Mouse (Mus musculus) ovary, postnatal 10 days (tissue): ENCODE results near the gene Bicra.

ENCODE experiments used
- DNase-seq: peaks from one replicate; pipeline ENCODE4 v3.0.0; 2022; ENCODE audit warnings: low spot score

Bicra gene

DNA sequence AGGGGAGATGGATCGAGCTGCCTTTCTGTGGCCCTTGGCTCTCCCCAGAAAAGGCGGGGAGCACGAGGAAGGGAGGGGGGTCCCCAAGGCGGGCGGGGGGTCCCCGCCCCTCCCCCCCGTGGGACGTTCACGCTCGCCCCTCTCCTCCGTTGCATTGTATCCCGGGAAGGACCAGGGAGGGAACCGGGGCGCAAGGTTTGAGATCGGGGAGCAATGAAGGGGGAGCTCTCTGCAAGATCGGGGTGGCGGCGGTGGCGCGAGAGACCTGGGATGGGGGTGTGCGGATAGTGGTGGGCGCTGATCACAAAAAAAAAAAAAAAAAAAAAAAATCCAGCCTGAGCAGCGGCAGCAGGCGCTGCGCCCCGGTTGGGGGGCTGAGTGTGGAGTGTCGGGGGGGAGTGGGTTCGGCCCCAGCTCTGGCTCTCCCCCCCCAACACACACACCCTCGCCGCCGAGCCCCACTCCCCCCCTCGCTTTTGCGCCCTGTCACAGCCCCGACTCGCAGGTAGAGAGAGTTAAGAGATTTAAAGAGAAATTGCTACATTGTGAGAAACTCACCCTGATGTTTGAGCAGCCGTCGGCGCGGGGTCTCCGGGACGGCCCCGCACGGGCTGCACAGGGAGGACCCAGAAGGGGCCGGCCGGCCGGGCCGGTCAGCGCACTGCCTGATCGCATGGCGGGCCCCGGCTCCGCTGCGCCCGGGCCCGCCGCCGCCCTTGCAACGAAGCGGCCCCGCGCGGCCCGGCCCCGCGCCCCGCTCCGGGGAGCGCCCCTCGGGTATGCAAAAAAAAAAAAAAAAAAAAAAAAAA lies at the start of gene Bicra:
Bicra (minus strand) TSS at position 584 of the 809 bp plus-strand sequence.
- peak; percentile 75 for DNase-seq

DNA sequence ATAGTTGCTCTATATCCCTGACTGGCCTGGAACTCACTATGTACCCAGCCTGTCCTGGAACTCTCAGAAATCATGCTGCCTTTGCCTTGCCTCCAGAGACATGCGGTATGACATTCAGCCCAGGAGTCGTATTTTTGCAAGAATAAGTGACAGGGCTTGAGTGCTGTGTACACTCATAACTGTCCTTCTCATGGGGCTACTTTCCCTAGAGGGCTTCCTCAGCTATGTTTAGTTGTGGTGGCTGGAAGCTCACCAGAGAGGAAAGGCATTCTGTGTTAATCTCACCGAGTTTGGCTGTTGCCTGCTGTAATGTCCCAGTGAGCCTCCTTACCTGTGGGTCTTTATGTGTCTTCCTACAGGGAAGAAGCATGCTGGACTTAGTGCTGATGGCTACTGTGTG lies 46.9 kb upstream of the Bicra start:
- no peak for DNase-seq

DNA sequence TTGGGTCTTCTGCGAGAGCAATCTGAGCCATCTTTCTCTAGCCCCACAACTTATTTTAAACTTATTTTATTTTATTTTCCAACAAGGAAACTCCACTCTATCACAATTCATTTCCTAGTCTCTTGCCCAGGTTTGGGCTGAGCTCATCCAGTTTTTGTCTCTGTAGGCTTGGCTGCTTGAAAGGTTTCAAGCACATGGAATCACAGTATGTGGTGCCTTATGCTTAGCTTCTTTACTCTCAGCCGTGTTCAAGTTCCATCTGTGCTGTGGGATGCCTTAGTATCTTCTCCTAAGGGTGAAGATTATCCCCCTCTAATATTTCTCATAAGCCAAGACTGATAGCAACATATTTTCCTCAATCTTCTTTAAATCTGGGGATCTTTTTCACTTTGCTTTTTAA lies 39.9 kb upstream of the Bicra start:
- DNase-seq = no peak

DNA sequence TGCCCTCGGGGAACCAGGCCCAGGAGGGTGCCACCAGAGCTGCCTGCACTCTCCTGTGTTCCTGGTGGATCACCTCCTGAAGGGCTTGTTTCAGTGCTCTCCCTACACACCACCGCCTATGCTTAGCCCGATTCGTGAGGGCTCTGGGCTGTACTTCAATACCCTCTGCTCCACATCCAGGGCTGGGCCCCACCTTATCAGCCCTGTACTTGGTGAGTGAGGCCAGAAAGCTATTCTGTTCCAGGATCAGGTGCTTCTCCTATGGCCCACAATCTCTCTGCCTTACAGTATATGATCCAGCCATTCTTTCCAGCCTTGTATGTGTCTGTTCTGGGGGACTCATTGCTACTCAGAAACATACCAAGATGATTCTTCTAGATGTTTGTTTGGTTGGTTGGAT lies 35.6 kb upstream of the Bicra start:
- DNase-seq = no peak

DNA sequence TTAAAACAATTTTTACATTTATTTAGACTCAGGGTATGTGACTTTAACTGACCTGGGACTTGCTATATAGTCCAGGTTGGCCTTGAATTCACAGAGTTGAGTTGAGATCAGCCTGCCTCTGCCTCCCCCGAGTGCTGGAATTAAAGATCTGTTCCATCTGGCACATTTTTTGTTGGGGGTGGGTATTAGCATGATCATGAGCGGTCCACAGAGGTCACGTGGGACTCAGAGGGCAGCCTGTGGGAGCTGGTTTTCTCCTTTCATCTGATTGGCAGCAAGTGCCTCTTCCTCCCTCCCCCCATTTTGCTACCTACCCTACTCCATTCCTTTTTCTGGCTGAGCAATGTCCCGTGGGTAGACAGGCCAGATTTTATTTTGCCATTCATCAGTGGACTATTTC lies 32.9 kb upstream of the Bicra start:
- no peak for DNase-seq

DNA sequence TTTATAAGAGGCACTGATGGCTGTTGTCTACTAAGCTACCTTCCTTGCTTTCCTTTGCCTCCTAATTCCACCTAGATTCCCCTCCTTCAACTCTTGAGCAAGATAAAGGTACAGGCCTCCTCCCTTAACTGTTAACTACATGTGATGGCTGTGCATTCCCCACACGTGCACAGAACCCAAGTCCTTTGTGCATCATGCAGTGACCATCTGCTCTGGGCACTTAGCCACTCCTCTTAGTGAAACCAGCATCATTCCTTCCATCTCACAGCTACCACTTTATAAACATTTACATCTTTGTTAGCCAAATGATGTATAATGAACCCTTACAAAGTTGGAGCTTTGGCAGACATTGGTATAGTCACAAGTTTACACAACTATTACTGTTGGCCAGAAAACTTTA lies 32.2 kb upstream of the Bicra start:
- no peak for DNase-seq

DNA sequence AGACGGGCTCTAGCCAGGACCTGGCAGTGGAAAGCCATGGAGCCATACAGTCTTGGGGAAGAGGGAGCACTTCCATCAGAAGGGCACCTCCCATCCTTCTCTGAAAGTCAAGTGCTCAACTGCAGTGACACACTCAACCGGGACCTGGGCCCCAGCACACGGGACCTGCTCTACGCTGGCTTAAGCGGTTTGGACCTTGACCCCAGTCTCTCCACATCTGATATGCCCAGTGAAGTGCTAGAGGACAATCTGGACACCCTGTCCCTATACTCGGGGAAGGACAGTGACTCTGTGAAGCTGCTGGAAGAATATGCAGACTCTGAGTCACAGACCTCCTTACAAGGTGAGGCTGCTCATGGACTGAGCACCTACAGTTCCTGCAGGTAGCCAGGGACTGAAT lies 24.2 kb upstream of the Bicra start:
- DNase-seq = no peak

DNA sequence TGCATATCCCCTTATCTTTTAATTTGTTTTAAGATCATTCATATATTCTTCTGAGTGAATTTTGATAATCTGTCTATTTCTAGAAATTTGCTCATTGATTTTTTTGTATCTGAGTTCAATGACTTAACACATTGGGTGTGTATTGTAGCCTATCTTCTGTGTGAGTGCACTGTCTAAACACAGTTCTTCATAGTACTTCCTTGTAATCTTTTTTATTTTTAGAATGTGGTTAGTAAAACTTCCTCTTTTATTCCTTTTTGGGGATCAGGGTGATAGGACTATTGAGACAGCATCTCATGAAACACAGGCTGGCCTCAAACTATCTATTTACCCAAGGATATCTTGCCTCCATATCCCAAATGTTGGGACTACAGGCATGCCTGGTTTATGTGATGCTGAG lies 23.1 kb upstream of the Bicra start:
- no peak for DNase-seq

DNA sequence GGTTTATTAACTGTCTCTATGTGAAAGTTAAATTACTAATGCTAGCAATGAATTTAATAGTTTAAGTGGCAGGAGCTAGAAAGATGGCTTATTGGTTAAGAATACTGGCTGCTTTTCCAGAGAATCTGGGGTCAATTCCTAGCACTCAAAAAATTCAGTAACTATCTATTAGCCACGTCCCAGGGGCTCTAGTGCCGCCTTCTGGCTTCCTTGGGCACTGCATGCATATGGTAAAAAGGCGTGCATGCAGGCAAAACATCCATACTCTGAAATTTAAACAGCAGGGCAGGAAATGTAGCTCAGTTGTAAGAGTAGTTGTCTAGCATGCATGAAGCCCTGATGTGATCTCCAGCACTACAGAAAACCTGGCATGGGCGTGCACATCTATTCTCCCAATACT lies 15.8 kb upstream of the Bicra start:
- no peak for DNase-seq

DNA sequence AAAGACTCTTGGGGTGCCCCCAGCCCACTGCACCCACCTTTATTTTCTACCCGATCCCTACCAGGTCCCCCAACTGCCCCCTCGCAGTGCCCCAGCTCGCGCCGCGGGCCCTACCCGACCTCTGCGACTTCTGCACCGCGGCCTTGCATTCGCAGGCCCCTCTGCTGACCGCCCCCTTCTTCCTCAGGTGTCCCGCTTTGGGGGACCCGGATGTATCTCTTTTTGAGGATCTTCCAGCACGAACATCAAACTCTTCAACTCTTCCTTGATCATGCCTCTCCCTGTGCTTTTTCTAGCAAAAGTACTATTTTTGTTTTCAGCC lies 14.3 kb upstream of the Bicra start:
- DNase-seq = no peak

DNA sequence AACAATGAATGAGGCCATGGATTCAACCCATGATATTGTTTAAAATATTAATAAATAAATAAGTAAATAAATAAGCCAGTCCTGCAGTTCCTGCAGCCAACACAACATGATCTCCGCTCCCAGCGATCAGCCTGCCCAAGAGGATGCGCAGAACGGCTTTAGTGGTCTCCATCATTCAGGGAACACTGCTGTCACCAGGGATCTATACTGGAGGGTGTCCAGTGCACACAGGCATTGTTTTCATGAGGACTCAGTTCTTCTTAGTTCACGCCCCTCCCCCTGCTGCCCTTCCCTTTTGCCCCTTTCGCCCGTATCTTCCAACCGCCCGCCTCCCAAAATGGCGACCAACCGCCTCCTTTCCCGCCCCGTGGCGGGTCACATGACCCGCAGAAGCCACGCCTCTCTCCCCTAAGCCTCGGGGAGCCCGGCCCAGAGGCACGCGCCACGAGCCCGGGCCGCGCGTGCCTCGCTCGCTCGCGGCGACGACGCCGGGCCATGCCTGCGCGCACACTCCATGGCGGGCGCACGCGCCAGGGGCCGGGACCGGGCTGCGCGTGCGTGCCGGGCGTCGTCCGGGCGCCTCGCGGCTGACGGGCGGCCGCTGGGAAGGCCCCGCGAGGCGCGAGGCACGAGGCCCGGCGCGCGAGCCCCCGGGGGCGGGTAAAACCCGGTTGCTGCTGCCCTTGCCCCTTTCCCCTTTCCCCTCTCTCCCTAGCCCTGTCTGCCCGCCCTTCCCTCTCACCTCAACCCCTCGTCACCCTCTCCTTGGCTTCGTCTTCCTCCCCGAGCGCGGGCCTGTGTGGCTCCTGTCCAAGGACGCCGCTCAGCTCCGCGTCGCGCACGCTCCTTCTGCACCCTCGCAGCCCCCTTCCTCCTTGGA lies 13.7 kb upstream of the Bicra start, which contains the start of gene Zfp541:
Zfp541 (plus strand) TSS at position 596 of the 880 bp plus-strand sequence.
- DNase-seq = no peak

DNA sequence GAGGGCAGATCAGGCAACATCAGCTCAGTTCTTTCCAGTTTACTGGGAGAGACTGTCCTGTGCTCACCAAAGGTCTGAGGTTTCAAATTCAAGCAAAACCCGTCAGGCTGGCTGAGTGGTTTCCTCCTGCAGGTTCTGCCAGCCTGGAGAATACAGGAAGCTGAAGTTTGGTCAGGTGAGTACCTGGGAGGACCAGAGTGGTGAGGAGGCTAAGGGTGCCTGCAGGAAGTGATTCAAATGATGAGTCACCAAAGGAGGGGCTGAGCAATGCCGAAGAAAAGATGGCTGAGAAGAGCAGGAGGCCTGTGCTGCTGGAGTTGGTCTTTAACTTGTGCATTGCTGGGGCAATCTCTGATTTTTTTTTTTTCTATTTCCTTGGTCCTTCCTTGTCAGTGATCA lies 9.4 kb upstream of the Bicra start:
- DNase-seq = no peak

DNA sequence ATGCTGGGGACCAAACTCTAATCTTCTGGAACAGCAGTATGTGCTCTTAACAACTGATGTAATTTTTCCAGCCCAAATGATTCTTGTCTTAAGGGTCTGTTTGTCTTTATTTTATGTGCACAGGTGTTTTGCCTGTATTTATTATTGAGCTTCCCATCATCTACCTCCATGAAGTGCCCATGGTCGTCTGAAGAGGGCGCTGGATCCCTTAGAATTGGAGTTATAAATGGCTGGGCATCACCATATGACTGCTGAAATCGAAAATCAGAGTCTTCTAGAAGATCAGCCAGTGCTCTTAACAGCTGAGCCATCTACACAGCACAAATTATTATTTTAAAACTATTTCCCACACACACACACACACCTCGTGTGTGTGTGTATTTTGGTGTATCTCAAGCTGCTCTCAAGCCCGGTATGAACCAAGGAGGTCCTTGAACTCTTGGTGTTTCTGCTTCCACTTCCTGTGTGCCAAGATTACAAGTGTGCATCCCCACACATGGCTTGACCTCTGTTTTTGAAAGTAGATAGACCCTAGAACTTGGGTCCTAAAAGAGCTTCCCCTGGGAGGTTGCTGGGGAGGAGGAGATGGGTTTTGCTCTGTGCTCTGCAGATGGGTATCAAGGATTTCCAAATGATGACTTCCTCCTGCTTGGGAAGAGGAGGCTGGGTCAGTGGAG lies 8.9 kb upstream of the Bicra start:
- no peak for DNase-seq

DNA sequence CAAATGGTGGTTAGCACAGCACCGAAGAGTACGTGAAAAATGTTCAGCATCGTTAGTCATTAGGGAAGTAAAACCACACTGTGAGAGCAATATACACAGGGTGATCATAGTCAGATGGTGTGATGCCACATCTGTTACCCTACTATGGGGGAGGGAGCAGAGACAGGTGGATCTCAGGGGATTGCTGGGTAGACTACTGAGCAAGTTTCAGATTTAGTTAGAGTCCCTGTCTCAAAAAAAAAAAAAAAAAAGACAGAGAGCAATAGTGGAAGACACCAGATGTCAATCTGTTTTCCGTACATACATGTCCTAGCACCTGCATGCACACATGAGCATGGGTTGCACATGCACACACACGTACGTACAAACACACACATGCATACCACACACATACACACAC lies 7.9 kb upstream of the Bicra start:
- no peak for DNase-seq

DNA sequence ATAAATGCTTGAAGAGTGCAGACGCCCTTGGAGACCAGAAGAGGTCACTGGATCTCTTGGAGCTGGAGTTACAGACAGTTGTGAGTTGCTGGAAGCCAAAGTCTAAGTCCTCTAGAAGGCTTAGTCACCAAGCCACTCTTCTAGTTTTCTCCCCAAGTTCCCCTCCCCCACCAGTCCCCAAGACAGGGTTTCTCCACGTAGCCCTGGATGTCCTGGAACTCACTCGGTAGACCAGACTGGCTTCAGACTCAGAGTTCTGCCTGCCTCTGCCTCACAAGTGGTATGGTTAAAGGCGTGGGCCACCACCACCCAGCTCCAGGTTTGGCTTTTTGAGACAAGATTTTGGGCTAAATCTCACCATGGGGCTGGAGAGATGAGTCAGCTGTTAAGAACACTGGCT lies 7.2 kb upstream of the Bicra start:
- DNase-seq = no peak

DNA sequence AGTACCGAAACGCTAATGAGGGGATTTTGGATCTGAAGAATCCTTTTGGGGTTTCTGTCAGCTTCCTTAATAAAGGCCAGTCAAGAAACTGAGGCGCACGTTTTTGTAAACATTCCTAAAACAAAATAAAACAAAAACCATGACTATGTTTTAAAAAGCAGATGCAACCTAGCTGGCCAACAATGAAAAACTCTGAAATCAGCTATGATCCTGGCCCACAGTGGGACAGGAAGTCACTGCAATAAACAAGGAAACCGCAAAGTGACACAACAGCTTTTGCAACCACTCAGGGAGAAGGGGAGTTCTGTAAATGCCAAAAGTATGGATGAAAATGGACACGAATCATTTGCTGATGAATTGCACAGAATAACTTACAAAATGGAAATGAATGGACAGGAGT lies 5.4 kb upstream of the Bicra start:
- no peak for DNase-seq

DNA sequence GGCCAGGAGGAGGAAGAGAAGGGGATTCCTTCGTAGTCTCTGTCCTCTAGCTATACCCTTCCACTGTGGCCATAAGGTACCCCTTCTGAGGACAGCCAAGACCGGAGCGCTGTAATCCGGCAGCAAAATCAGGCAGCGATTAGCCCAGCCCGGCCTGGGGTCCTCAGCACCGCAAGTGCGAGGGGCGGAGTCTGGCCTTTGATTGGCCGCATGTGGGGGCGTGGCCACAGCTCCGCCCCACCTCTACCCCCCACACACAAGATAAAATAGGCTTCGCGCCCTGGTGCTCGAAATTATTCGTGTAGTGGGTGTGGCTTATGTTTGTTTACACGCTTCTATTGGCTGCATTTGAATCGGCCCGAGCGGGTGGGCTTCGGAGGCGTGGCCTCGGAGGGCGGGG lies 5.0 kb upstream of the Bicra start:
- DNase-seq = peak; percentile 81

DNA sequence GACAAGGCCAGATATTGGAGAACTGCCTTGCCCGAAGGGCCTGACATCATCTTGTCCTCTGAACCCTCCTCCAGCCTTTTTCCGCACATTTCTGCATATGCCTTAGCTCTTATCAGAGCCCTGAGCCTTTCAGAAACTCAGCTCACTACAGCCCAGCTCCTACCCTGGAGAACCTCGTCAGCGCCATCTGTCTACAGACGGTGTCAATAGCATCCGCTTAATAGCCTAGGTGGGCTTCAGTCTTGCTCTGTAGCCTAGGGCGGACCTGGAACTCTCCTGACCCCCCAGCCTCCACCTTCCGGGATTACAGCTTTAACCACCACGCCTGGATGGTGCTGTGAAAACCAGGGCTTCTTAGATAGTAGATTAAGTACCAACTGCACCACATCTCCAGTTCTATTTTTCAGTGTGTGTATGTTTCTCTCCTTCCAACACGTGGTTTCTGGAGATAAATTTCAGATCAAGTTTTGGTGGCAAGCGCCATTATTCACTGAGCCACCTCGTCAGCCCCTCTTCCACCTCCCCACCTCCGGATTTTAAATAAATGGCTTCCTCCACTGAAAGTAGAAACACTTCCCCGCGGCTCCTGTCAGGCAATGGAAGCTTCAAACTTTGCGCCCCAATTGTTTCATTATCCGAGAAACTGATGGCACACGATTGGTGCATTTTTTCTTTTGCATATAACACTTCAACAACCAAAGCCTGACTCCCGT lies 4.3 kb upstream of the Bicra start:
- DNase-seq = peak; percentile 46

DNA sequence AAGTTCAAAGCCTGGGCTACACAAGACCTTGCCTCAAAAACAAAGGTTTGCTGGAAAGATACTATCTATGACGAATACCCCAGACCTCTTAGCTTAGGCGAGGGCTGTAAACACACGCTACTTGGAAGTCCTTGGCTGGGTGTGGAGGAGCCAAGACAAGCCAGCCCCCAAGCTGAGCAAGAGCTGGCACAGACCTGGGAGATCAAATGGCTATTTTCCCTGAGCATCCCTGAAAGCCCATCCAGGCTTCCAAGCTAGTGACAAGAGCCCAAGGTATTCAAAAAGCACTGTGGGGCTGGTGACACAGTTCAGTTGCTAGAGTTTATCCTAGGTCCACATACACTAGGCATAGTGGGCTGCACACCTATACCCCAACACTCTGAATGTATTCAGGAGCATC lies 2.9 kb upstream of the Bicra start:
- no peak for DNase-seq

DNA sequence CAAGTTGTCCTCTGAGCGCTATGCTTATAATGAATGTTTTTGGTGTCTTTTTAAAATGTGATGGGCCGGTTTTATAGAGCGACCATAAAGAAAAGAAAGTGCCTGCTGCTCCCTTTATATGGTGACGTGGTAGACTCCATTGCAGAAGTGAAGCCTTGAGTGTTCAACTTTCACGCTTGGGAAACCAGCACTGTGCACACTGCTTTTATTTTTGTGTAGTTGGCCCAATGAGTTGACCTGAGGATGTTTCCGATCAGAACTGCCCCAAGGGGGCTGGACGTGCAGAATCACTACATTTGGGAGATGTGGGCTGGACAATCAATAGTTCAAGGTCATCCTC lies 1.8 kb upstream of the Bicra start:
- no peak for DNase-seq

DNA sequence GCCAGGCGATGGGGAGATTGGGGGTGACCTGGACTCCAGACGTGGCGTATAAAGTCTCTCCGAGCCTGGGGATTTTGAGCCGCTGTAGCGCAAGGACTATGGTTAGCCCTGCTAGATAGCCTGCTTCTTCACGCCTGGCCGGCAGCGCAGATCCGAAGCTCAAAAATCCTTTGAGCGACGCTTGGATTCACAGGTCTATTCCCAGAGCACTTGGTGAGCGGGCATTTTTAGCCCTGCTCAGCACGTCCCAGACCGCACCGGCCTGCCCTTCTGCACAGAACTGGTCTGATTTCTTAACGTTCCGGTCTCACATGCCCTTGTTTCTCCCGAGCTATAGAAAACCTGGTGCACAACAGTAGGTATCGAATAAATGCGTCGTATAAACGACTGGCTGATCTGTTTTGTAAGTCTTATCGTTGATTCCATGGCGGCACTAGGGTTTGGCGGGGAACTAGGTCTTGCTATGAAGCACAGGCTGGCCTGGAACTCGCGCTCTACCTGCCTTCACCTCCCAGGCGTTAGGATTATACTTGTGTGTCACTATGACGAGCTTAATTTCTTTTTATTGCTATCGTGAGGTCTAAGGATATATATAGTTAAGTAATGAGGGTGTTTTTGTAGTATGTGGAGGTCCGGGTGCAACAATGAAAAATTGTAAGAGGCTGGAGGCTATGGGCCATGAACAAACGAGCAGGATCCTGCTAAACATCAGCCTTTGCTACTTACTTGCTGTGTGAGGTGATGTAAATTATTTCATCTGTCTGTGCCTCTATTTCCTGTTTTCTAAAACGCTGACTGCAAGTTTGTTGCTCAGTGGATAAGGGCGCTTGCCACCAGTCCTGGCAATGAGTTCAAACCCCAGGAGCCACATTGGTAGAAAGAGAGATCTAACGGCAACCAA lies 1.2 kb upstream of the Bicra start:
- DNase-seq = no peak
